Mouse (Mus musculus) gastrocnemius, postnatal 10 days (tissue): ENCODE data around the gene Cabp2. TPM values are rescaled to one million over a fixed set of nuclear protein-coding genes. Genes with fewer than 3 reads are reported as not detected.
"Not testable (repeated sequence)": the region's sequence is repeated elsewhere in the genome, so short reads cannot be mapped to it uniquely, and the experiment has no call there.

ENCODE experiments used
- DNase-seq: peaks from one replicate; pipeline ENCODE4 v3.0.0; 2021; ENCODE audit warnings: mixed read lengths
- total RNA-seq, 2 experiments: library from RNA; stranded (reverse); gene quantifications; 2 replicates each; pipeline ENCODE4 v1.2.3; 2021

The Cabp2 gene
- total RNA-seq, 2 experiments from 2014 or later, result not detected

- DNase-seq, result no peak
Observed at GRCm38 (mm10) chr19:4102049-4102448, 20.7 kb downstream of the Cabp2 start.

- DNase-seq, result no peak
Observed at GRCm38 (mm10) chr19:4102626-4103025, 21.2 kb downstream of the Cabp2 start.

GRCm38 (mm10) chr19:4103294-4103693 is 21.9 kb downstream of the Cabp2 start:
- no peak for DNase-seq

DNA sequence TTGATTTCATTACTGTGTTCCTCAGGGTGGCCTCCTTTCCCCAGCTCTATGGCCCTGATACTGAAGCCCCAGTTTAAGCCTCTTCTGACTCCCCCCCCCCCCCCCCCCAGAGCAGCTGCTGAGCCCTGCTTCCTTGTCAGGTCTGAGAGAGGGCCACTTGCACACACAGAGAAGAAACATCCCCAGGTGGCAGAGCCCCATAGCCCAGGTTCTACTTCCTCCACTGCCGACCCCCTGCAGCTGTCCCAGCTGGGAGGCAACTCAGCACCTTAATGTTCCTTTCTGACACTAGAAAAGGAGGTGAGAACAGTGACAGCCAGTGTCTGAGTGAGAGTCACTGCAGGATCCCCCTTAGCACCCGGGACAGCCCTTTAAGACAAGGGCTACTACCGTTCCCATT is 22.4 kb downstream of the Cabp2 start:
- no peak for DNase-seq

DNA sequence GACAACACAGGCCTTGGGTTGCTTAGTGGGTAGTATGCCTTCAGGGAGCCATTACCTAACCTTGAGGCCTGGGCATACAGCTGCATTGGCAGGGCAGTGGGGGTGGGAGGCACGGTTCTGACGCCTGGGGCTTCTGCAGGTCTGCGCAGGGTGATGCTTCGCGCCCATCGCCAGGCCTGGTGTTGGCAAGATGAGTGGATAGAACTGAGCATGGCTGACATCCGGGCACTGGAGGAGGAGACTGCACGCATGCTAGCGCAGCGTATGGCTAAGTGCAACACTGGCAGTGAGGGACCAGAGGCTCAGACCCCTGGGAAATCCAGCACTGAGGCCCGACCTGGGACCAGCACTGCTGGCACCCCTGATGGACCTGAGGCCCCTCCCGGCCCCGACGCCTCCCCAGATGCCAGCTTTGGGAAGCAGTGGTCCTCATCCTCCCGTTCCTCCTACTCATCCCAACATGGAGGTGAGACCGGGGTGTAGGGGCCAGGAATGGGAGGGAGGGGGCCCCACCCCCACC is 23.4 kb downstream of the Cabp2 start:
- DNase-seq, result no peak

DNA sequence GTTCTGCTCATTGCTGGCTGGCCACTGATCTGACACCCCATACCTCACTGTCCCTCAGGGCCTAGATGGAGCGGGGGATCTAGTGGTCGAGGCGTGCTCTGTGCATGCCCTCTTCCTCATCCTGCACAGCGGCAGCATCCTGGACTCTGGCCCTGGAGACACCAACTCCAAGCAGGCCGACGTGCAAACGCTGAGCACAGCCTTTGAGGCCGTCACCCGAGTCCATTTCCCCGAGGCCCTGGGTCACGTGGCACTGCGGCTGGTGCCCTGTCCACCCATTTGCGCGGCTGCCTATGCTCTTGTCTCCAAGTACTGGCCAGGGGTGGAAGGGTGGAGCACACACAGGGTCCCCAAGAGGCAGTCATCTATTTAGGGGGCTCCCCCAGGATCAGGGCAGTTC is 25.3 kb downstream of the Cabp2 start:
- no peak for DNase-seq

GRCm38 (mm10) chr19:4108535-4108934 is 27.2 kb downstream of the Cabp2 start:
- no peak for DNase-seq

DNA sequence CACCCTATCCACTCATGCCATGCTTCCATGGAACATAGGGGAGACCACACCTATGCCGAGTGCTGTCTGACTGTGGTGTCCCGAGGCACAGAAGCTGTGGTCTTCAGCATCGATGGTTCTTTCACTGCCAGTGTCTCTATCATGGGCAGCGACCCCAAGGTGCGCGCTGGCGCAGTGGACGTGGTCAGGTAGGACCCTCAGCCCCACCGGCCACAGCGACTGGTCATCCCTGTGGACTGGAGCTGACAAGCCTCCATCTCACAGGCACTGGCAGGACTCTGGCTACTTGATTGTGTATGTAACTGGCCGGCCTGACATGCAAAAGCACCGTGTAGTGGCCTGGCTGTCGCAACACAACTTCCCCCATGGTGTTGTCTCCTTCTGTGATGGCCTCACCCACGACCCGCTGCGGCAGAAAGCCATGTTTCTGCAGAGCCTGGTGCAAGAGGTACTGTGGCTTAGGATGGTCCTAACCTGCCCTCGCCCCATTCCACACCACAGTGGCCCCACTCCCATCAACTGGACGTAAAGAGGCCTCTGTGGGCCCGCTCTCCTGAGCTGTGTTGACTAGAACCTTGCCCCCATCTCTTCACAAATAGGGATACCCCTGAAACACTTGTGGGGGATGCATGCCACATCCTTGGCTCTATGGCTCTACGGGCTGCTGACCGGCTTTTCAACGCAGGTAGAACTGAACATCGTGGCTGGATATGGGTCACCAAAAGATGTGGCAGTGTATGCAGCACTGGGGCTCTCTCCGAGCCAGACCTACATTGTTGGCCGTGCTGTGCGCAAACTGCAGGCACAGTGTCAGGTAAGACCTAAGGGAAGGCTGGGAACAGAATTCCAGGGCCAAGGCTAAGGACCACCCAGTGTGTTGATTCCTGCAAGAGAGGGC is 30.9 kb downstream of the Cabp2 start:
- no peak for DNase-seq

DNA sequence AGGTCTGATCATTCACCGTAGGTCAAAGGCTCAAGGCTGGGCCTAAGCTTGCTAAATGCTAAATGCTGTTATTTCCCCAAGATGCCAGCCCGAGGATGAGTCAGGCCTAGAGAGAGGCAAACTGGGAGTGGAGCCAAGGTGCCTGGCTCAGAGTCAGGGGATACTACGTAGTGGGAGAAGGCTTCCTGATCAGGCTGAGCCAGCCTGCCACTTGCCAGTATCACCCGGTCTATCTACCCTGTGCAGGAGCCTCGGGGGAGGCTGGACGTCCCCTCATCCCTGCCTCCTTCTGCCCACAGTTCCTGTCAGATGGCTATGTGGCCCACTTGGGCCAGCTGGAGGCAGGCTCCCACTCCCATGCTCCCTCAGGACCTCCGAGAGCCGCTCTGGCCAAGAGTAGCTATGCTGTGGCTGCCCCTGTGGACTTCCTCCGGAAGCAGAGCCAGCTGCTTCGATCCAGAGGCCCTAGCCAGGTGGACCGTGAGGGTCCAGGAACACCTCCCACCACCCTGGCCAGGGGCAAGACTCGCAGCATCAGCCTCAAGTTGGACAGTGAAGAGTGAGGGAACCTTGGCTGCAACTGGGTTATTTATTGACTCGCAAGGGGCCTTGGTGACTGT is 31.9 kb downstream of the Cabp2 start:
- DNase-seq, result peak; percentile 85

GRCm38 (mm10) chr19:4113806-4114230 is 32.4 kb downstream of the Cabp2 start:
- DNase-seq, result no peak

GRCm38 (mm10) chr19:4114551-4114950 is 33.2 kb downstream of the Cabp2 start:
- DNase-seq, result no peak

GRCm38 (mm10) chr19:4115144-4115543 is 33.8 kb downstream of the Cabp2 start:
- no peak for DNase-seq

- no peak for DNase-seq
Observed at GRCm38 (mm10) chr19:4115816-4116215, 34.4 kb downstream of the Cabp2 start.

DNA sequence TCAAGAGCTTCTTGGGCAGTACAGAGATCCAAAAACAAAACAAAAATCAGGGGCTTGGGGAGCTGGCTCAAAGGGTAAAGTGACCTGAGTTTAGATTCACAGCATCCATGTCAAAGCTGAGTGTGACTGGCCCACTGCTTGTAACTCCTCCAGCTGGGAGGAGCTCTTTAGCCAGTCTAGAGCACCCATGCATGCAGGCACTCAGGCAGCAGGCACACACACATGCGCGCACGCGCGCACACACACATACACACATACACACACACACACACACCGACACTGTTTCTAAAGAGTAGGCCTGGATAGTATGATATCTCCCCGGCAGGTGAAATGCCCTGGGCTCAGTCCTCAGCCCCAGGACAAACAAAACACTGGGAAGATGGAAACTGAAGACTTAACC is 35.6 kb downstream of the Cabp2 start:
- no peak for DNase-seq

- no peak for DNase-seq
Observed at GRCm38 (mm10) chr19:4118350-4118749, 37.0 kb downstream of the Cabp2 start.

DNA sequence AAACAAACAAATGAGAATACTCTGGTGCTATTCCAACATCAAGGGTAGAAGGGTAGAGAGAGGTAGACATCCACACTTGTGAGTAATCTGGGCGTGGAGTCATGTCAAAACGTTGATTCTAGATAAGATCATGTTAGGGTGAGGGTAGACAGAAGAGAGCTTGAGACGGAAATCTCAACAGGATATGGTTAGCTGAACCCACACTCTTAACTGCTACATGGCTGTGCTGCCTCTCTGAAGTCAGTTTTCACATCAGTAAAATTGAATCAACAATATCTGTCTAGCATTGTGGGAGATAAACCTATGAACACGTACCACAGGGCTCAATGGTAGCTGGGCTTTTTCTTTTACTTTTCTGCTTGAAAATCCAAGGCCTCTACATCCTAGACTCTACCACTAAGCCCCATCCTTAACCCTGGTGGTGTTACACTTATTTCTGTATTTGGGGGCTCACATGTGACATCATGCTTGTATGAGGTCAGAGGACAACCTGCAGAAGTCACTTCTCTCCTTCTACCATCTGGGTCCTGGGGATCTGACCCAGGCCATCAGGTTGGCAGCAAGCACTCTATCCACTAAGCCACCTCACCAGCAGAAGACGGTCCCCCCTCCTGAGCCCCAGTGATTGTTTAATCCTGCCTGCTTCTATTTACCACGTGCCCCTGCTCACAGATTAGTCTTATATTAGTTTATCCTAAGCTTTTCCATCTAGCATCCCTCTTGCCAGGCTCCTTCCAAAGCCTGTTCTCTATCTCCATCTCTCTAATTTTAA is 38.5 kb downstream of the Cabp2 start:
- no peak for DNase-seq

GRCm38 (mm10) chr19:4120496-4120895 is 39.1 kb downstream of the Cabp2 start:
- no peak for DNase-seq

DNA sequence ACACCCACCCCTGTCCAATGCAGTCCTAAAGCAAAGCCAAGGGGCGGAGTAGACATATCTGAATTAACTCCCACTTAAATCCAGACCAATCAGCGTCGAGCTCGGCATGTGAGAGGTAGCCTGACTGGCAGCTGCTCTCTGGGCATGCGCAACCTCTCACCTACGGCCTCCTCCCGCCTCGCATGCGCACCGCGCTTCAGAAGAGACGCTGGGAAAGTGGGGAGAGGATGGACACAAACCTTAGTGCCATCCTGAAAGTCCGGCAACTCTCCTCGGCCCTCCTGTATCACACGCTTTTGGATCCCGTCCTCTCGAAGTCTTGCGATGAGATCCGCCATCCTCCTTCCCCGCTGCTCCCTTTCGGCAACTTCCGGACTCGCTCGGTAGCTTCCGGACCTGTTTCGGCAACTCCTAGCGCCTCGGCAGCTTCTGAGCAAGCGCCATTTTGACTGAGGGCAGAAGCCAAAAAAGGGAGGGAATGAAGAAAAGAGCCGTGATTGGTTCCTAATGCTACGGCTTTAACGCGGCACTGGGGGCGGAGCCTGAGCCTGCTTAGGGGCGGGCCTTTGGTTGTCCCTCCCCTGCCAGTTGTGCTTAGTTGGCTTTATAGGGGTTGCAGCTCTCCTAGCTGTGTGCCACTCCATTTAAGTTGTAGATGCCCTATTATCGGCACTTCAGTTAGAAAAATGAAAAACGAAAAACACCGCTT is 39.9 kb downstream of the Cabp2 start:
- DNase-seq, result peak; percentile 99

DNA sequence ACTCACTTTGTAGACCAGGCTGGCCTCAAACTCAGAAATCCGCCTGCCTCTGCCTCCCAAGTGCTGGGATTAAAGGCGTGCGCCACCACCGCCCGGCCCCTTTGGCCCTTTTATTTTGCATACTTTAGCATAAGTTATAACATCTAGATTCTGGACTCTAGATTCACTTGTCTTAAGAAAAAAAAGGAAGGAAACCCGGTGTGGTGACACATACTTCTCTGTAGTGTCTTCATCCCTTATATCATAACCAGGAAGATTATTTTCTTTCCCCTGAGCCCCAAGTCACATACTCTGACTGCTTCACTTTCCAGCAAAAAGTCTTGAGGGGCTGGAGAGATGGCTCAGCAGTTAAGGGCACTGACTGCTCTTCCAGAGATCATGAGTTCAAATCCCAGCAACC is 40.5 kb downstream of the Cabp2 start:
- DNase-seq, result not testable (repeated sequence)

DNA sequence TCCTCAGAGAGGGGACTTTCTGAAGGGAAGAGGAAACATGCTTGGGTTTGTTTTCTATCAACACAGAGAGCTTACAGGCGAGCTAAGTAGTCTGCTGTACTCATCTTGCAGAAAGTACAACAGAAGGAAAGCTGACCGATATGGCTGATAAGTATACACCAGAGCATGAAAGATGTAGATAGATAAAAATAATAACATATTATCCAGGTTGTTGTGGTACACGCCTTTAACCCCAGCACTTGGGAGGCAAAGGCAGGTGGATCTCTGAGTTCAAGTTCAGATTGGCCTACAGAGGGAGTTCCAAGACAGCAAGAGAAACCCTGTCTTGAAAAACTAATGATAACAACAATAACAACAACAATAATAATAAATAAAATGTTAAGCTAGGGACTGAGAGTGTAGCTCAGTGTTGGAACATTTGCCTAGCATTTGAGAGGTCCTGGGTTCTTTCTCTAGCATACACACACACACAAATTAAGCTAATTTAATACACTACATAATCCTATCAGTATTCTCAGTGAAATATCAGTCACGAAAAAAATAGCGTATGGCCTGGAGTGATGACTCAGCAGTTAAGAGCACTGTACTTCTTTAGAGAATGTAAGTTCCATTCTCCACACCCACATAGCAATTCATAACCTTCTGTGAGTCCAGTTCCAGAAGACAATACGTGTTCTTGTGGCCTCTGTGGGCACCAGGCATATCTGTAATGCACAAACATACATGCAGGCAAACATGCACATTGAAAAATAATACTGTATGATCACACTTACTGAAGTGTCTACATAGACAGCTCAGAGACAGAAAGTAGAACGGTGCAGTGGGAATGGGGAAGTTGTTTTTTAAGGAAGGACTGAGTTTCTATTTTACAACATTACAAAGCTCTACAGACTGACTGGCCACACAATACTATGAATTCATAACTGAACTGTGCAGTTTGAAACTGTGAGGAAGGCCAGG is 41.3 kb downstream of the Cabp2 start:
- no peak for DNase-seq

DNA sequence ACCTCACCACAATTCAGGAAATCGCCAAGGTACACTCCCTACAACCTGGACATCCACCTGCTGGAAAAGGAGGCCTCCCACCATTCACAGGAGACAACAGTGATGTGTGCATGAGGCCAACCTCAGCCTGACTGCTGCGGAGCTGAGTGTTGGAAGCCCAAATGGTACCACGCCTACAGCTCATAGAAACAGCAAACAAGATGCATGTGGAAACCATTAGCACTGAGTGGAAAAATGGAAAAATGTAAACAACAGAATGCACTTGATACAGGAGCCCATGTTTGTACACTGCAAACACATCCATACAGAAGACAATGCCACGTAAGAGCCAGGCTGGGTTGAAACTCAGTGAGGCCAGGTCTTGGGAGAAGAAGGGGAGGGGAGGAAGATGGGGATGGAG is 43.1 kb downstream of the Cabp2 start:
- DNase-seq, result no peak
